Mouse (Mus musculus) lung, postnatal 0 days (tissue): ENCODE measurements around the gene Serpinb6c. TPM values are rescaled to one million over a fixed set of nuclear protein-coding genes. Genes with fewer than 3 reads are reported as not detected.

ENCODE experiments used
- ATAC-seq: fragments of 200-750 bp; cut with Nextera tagmentation; 2 replicates; pipeline ENCODE4 v1.8.0; 2017; ENCODE audit warnings: moderate library complexity
- DNase-seq: peaks from one replicate; pipeline ENCODE4 v3.0.0-alpha.2; 2016; ENCODE audit warnings: low spot score
- H3K27ac ChIP-seq: fragments of 300-500 bp; sonication (generic); 2 replicates; pipeline ENCODE4 v1.5.1; 2014; ENCODE audit warnings: antibody characterized with exemption, mild to moderate bottlenecking, low read length, mixed read lengths
- H3K27me3 ChIP-seq: fragments of 300-500 bp; sonication (generic); replicated peaks from 2 replicates; pipeline ENCODE4 v1.6.1; 2014; ENCODE audit warnings: low read length, mixed read lengths; ENCODE audit not compliant: insufficient read depth
- H3K36me3 ChIP-seq: fragments of 300-500 bp; sonication (generic); 2 replicates; pipeline ENCODE4 v1.6.1; 2014; ENCODE audit warnings: low read length, mixed read lengths; ENCODE audit not compliant: insufficient read depth
- H3K4me1 ChIP-seq: fragments of 300-500 bp; sonication (generic); 2 replicates; pipeline ENCODE4 v1.6.1; 2014; ENCODE audit warnings: antibody characterized with exemption, low read depth, low read length, mixed read lengths; ENCODE audit not compliant: insufficient read depth
- H3K4me2 ChIP-seq: fragments of 300-500 bp; sonication (generic); replicated peaks from 2 replicates; pipeline ENCODE4 v1.6.1; 2014; ENCODE audit warnings: low read depth, mild to moderate bottlenecking, low read length, moderate library complexity, mixed read lengths
- H3K4me3 ChIP-seq: fragments of 300-500 bp; sonication (generic); 2 replicates; pipeline ENCODE4 v1.5.1; 2014; ENCODE audit warnings: low read depth, low read length
- H3K9ac ChIP-seq: fragments of 300-500 bp; sonication (generic); replicated peaks from 2 replicates; pipeline ENCODE4 v1.6.1; 2014; ENCODE audit warnings: low read depth, mild to moderate bottlenecking
- H3K9me3 ChIP-seq: fragments of 300-500 bp; sonication (generic); 2 replicates; pipeline ENCODE4 v1.6.1; 2016; ENCODE audit warnings: low read length, mixed read lengths
- CTCF ChIP-seq: IDR thresholded peaks from 2 replicates; pipeline ENCODE4 v1.5.1; 2016; ENCODE audit warnings: antibody characterized with exemption, mild to moderate bottlenecking
- EP300 ChIP-seq: IDR thresholded peaks from 2 replicates; pipeline ENCODE4 v1.6.1; 2016; ENCODE audit warnings: antibody characterized with exemption, mild to moderate bottlenecking, control low read depth
- WGBS: fragments of 180-500 bp; shearing (Covaris S2); extraction: QIAGEN DNeasy Blood & Tissue Kit; methylation state at CpG from one replicate; pipeline ENCODE4 v1.1.7; 2014; 5-methylcytosine and 5-hydroxymethylcytosine counted together
- polyA plus RNA-seq: library from polyadenylated mRNA; unstranded; fragments of >200 nt; fragmentation: Nextera tagmentation; extraction: Ambion mirVana; gene quantifications from 2 replicates; pipeline ENCODE4 v1.2.1, GENCODE M21; 2015

The Serpinb6c gene
- polyA plus RNA-seq, 1 experiment from 2014 or later: not detected

GRCm38 (mm10) chr13:33921041-33921440 is 15.5 kb upstream of the Serpinb6c start:
- peaks cover 10% of the 10 kb centered on the region; the same call in 1 of the 2 replicates for H3K36me3 ChIP-seq
- no peaks in the 10 kb centered on the region for H3K9me3 ChIP-seq
- 90% methylated on average over 6 of the region's 6 CpGs for WGBS
- TF ChIP-seq EP300 (no peak), CTCF (no peak)
- H3K27ac ChIP-seq: no peak overlapping the region
- no peak for ATAC-seq
- H3K4me3 ChIP-seq: no peak overlapping the region
- no peaks in the 10 kb centered on the region for H3K27me3 ChIP-seq
- no peak overlapping the region for H3K9ac ChIP-seq
- no peak for DNase-seq
- H3K4me2 ChIP-seq: no peak overlapping the region
- H3K4me1 ChIP-seq: no peaks in the 10 kb centered on the region

DNA sequence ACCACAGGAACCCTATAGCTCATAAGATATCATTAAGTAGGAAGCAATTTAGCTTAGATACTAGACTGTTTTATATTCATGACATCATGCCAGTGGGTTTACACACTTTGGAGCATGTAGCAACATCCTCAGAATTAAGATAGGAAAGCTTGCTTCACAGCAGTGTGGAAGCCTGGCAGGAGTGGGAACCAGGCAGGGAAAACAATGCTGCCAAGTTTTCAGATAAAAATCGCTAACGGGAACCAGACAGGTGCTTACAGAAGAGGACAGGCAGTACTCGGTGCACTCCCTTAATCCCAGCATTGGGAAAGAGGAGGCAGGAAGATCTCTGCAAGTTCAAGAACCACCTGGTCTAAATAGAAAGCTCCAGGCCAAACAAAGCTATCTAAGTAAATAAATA is 1.3 kb upstream of the Serpinb6c start:
- no peak for TF ChIP-seq CTCF
- no peak for TF ChIP-seq EP300

DNA sequence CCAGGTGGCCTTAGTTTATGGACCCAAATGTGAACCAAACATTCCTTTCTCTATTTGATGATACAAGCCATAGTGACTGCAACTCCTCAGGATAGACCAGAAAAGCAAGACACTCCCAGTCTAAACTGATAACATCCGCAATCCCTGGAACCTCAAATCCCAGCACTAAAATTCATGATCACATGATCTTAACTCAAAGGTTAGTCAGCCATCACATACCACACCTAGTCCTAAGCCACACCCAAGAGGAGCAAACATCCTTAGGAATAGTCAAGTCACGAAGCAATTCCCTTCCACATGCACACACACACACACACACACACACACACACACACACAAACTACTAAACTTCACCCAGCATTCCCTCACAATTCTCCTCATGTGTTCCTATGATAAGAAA is 2.2 kb downstream of the Serpinb6c start:
- Histone ChIP-seq H3K27ac (no peak overlapping the region), H3K27me3 (no peaks in the 10 kb centered on the region; the same call in 1 of the 2 replicates), H3K4me3 (no peak overlapping the region), H3K4me1 (no peaks in the 10 kb centered on the region), H3K36me3 (no peaks in the 10 kb centered on the region), H3K9ac (no peak overlapping the region), H3K9me3 (no peaks in the 10 kb centered on the region), H3K4me2 (no peak overlapping the region)
- no peak for DNase-seq
- no peak for TF ChIP-seq EP300
- TF ChIP-seq CTCF: no peak
- ATAC-seq: no peak
- 82% methylated on average over 2 of the region's 2 CpGs for WGBS

More for the DNA sequence above, 1.3 kb upstream of the Serpinb6c start:
- DNase-seq (no peak), ATAC-seq (no peak)
- Histone ChIP-seq H3K4me2 (no peak overlapping the region), H3K9ac (no peak overlapping the region), H3K4me1 (no peaks in the 10 kb centered on the region), H3K36me3 (no peaks in the 10 kb centered on the region), H3K27me3 (no peaks in the 10 kb centered on the region; the same call in 1 of the 2 replicates), H3K9me3 (no peaks in the 10 kb centered on the region), H3K27ac (no peak overlapping the region), H3K4me3 (no peak overlapping the region)
- 53% methylated on average over 3 of the region's 3 CpGs for WGBS

DNA sequence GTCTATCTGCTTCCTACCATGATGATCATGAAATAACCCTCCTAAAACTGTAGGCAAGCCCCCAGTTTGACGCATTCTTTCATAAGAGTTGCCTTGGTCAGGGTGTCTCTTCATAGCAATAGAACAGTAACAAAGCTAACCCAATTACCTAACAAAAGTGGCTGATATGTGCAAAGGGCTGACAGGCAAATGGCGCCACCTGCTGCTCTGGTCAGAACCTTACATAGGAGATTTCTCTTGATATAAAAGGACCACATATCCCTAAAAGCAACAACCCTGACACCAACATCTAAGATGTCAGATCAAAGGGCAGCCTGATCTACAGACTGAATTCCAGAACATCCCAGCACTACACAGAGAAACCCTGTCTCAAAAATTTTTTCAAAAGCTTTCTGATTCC is 11.3 kb downstream of the Serpinb6c start:
- Histone ChIP-seq H3K4me1 (no peaks in the 10 kb centered on the region), H3K9me3 (no peaks in the 10 kb centered on the region), H3K36me3 (no peaks in the 10 kb centered on the region), H3K4me2 (no peak overlapping the region), H3K27me3 (no peaks in the 10 kb centered on the region), H3K4me3 (no peak overlapping the region), H3K9ac (no peak overlapping the region), H3K27ac (no peak overlapping the region)
- WGBS: 31% methylated on average over 2 of the region's 2 CpGs
- ATAC-seq: no peak
- peak; percentile 45 for DNase-seq
- TF ChIP-seq CTCF: peak; percentile 68
- TF ChIP-seq EP300: no peak

GRCm38 (mm10) chr13:33843308-33843707 is 62.2 kb downstream of the Serpinb6c start, which contains the start of gene Serpinb6e:
TSS of gene Serpinb6e (minus strand) at chr13:33843408.
- H3K27ac ChIP-seq: no peak within 1 kb of the TSS
- no peak within 1 kb of the TSS for H3K9ac ChIP-seq
- no peak within 1 kb of the TSS for H3K4me3 ChIP-seq
- DNase-seq (no peak), ATAC-seq (no peak)
- no peaks in the 10 kb centered on the region for H3K4me1 ChIP-seq
- 50% methylated on average over 1 of the region's 1 CpGs for WGBS
- H3K36me3 ChIP-seq: no peaks in the 10 kb centered on the region
- no peak for TF ChIP-seq EP300
- TF ChIP-seq CTCF: no peak
- no peak within 1 kb of the TSS for H3K4me2 ChIP-seq
- H3K9me3 ChIP-seq: no peaks in the 10 kb centered on the region
- no peaks in the 10 kb centered on the region for H3K27me3 ChIP-seq

DNA sequence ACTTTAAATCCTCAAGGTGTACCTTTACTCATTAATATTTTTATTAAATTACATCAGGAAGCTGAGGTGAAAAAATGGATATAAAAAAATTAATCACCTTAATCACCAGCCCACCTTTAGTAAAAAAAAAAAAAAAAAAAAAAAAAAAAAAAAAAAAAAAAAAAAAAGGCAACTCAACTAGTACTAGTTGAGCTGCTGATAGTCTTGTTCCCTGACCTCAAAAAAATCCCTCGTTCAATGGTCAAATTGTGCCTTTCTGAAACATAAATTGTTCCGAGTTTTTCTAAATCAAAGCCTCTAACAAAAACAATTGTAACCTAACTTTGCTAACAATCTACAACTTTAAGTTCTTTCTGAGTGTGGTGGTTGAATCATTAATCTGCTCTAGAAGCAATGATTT is 74.8 kb downstream of the Serpinb6c start:
- ATAC-seq: no peak
- DNase-seq: no peak

More for the DNA sequence above, 74.8 kb downstream of the Serpinb6c start:
- H3K4me1 ChIP-seq: no peaks in the 10 kb centered on the region
- H3K4me2 ChIP-seq: no peak overlapping the region
- no peaks in the 10 kb centered on the region for H3K36me3 ChIP-seq
- no peak overlapping the region for H3K4me3 ChIP-seq
- H3K9me3 ChIP-seq: no peaks in the 10 kb centered on the region
- TF ChIP-seq CTCF (no peak), EP300 (no peak)
- H3K27ac ChIP-seq: no peak overlapping the region
- no peak overlapping the region for H3K9ac ChIP-seq
- WGBS: 74% methylated on average over 2 of the region's 2 CpGs
- H3K27me3 ChIP-seq: no peaks in the 10 kb centered on the region

Other genes starting within 250 kb of the Serpinb6c start
- gene Serpinb6d, start 244.3 kb downstream of the Serpinb6c start, polyA plus RNA-seq: not detected in 2 replicates
- not detected in 2 replicates for gene Serpinb6e, start 62.3 kb downstream of the Serpinb6c start, polyA plus RNA-seq
- 18.4 and 21.0 TPM in 2 replicates for gene Nqo2, start 59.0 kb upstream of the Serpinb6c start, polyA plus RNA-seq
- gene Ripk1, start 96.7 kb upstream of the Serpinb6c start, polyA plus RNA-seq: 17.7 and 21.2 TPM in 2 replicates
- gene Serpinb6a, start 97.1 kb upstream of the Serpinb6c start, polyA plus RNA-seq: 94.5 and 94.8 TPM in 2 replicates
- gene Bphl, start 131.9 kb upstream of the Serpinb6c start, polyA plus RNA-seq: 55.3 and 70.4 TPM in 2 replicates
- gene Tubb2a, start 172.3 kb upstream of the Serpinb6c start, polyA plus RNA-seq: 152 and 167 TPM in 2 replicates
- gene Tubb2b, start 224.8 kb upstream of the Serpinb6c start, polyA plus RNA-seq: 6.0 and 7.5 TPM in 2 replicates